In the genomic region with DNA sequence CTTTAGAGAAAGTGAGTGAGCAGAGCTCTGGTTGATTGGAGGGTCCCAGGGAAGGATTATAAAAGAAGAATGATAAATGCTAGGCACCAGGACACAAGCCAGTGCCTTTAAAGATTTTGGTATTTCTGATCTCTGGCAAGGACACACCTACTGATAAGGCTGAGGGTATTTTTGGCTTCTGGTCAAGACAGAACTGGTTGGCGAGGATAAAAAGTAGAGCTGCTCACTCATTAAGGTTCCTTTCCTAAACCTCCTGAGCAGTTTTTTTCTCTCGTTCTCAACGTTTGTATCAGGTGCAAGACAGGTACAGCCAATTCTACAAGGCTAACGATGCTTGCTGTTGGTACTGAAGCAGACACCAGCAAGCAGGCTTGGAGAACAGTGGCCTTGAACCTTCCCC, we compare ENCODE assay signal across 20 mouse cellular contexts. TPM values are rescaled to one million over a fixed set of nuclear protein-coding genes. Genes with fewer than 3 reads are reported as not detected.
A peak's percentile ranks its signal among the peaks of the same experiment; 100 is the strongest.
DNase-seq lines count a peak whose midpoint lies in the region; ATAC-seq and TF ChIP-seq lines count a peak whose summit lies in the region.
"Had no signal": no experiment of that assay in that cellular context is flagged by ENCODE, and none has a peak within 500 bp of the region (broad histone marks: within the 10 kb centered on the region; RNA-seq: fewer than 3 reads in every experiment).

No protein-coding gene starts in this region.

- TF ChIP-seq EP300 in MEL (IDR thresholded peaks at IDR 0.05; ENCODE audit: low read depth in 1 of 2, low read length in 2 of 2) = peak; percentile 78 to 87

- H3K4me1 ChIP-seq in liver, embryonic 11.5 days (replicated peaks; ENCODE audit: control insufficient read depth, insufficient read depth, low read length) = peaks cover 37% of the 10 kb centered on the region
- peaks cover 23 to 49% of the 10 kb centered on the region in 2 experiments for H3K4me1 ChIP-seq in MEL (ENCODE audit: control insufficient read depth in 1 of 2, insufficient read depth in 2 of 2, low read length in 2 of 2)
- H3K4me1 ChIP-seq in liver, embryonic 12.5 days = peaks cover 77% of the 10 kb centered on the region
- H3K4me1 ChIP-seq in liver, embryonic 16.5 days (ENCODE audit: control insufficient read depth, low read depth, low read length) = peaks cover 17% of the 10 kb centered on the region

- no peak for TF ChIP-seq CTCF in MEL (IDR thresholded peaks at IDR 0.05 in 2 of 3, conservative IDR thresholded peaks at IDR 0.05 in 1 of 3; ENCODE audit: control insufficient read depth in 1 of 3, insufficient read depth in 1 of 3, low read depth in 2 of 3, low read length in 3 of 3, poor library complexity in 1 of 3, severe bottlenecking in 1 of 3)

- H3K36me3 ChIP-seq in liver, embryonic 11.5 days (ENCODE audit: control insufficient read depth, insufficient read depth, low read length) = no peaks in the 10 kb centered on the region
- peaks cover 0 to 42% of the 10 kb centered on the region in 2 experiments; a peak in 2 of 4 replicates for H3K36me3 ChIP-seq in MEL (ENCODE audit: control insufficient read depth in 1 of 2, insufficient read depth in 2 of 2, low read length in 2 of 2)
- H3K36me3 ChIP-seq in liver, embryonic 12.5 days = no peaks in the 10 kb centered on the region
- H3K36me3 ChIP-seq in liver, embryonic 16.5 days (ENCODE audit: control insufficient read depth, insufficient read depth) = no peaks in the 10 kb centered on the region
- H3K36me3 ChIP-seq: embryonic facial prominence, embryonic 13.5 days; forebrain, embryonic 12.5 days; heart, embryonic 13.5 days had no signal

- no peak for DNase-seq in liver, embryonic 11.5 days (ENCODE audit: low spot score)
- DNase-seq in liver (no peak), MEL (ENCODE audit: low read depth, low spot score) (peak; percentile 56)
- no peak for DNase-seq in spleen, postnatal 36 days (ENCODE audit: low spot score in 2 of 2)
- no peak for DNase-seq in kidney, postnatal 14 days
- DNase-seq in embryo, embryonic 9.5 days (ENCODE audit: extremely low spot score) = no peak
- DNase-seq: adrenal gland, postnatal 14 days; cerebellum, adult 11-12 months; cerebellum, adult 9-10 months; cerebellum, postnatal 25 days; gastrocnemius, postnatal 10 days; heart, adult 2 months; heart, postnatal 36 days had no signal

- H3K9me3 ChIP-seq in liver, embryonic 11.5 days (ENCODE audit: control insufficient read depth, low read length) = no peaks in the 10 kb centered on the region
- no peaks in the 10 kb centered on the region for H3K9me3 ChIP-seq in MEL (replicated peaks; ENCODE audit: insufficient read depth, low read length)
- H3K9me3 ChIP-seq in liver, embryonic 12.5 days (replicated peaks) = no peaks in the 10 kb centered on the region
- H3K9me3 ChIP-seq in liver, embryonic 16.5 days (replicated peaks; ENCODE audit: control insufficient read depth, low read length) = no peaks in the 10 kb centered on the region
- H3K9me3 ChIP-seq: embryonic facial prominence, embryonic 13.5 days; forebrain, embryonic 12.5 days had no signal

- no peaks in the 10 kb centered on the region for H3K79me2 ChIP-seq in MEL (ENCODE audit: control insufficient read depth, insufficient read depth, low read length, poor library complexity)

- no peak for TF ChIP-seq POLR2A in MEL (IDR thresholded peaks at IDR 0.05; ENCODE audit: control insufficient read depth in 1 of 2, insufficient read depth in 1 of 2, low read depth in 1 of 2, low read length in 2 of 2, poor library complexity in 1 of 2)

- ATAC-seq in liver, embryonic 11.5 days (replicated peaks; ENCODE audit: low FRiP score) = no peak; the same call in 1 of the 2 replicates
- peak; percentile 33; the same call in 1 of the 2 replicates for ATAC-seq in liver, embryonic 12.5 days
- peak; percentile 53; the same call in 1 of the 2 replicates for ATAC-seq in liver, embryonic 16.5 days (ENCODE audit: low read depth)
- ATAC-seq: forebrain, embryonic 16.5 days had no signal

- no peaks in the 10 kb centered on the region for H3K27me3 ChIP-seq in liver, embryonic 11.5 days (replicated peaks; ENCODE audit: control insufficient read depth, insufficient read depth, low read length)
- no peaks in the 10 kb centered on the region for H3K27me3 ChIP-seq in MEL (ENCODE audit: control insufficient read depth in 1 of 2, insufficient read depth in 2 of 2, low read length in 2 of 2)
- peaks cover 9% of the 10 kb centered on the region; the same call in 1 of the 2 replicates for H3K27me3 ChIP-seq in liver, embryonic 12.5 days (replicated peaks)
- no peaks in the 10 kb centered on the region for H3K27me3 ChIP-seq in liver, embryonic 16.5 days (ENCODE audit: control insufficient read depth, insufficient read depth, low read depth, low read length)
- H3K27me3 ChIP-seq: embryonic facial prominence, embryonic 13.5 days; forebrain, embryonic 12.5 days; heart, embryonic 13.5 days had no signal

- 44% methylated on average over 4 of the region's 4 CpGs for WGBS in liver, embryonic 11.5 days
- 33% methylated on average over 4 of the region's 4 CpGs for WGBS in liver, embryonic 12.5 days (ENCODE audit: insufficient replicate concordance)
- WGBS in liver, embryonic 16.5 days (ENCODE audit: insufficient replicate concordance) = 21% methylated on average over 4 of the region's 4 CpGs

- TF ChIP-seq RAD21 in MEL (IDR thresholded peaks at IDR 0.05; ENCODE audit: low read depth, low read length) = no peak

- H3K4me2 ChIP-seq in liver, embryonic 11.5 days = 0 out of 2 replicates have a peak overlapping the region, but pooled peaks have one; percentile 2
- H3K4me2 ChIP-seq in liver, embryonic 12.5 days = peak overlapping the region; percentile 32
- no peak overlapping the region for H3K4me2 ChIP-seq in liver, embryonic 16.5 days (ENCODE audit: low read depth, low read length)
- H3K4me2 ChIP-seq: embryonic facial prominence, embryonic 13.5 days; forebrain, embryonic 12.5 days; heart, embryonic 13.5 days; hindbrain, embryonic 14.5 days had no signal

- H3K4me3 ChIP-seq in liver, embryonic 11.5 days (ENCODE audit: low read depth, low read length) = no peak overlapping the region
- H3K4me3 ChIP-seq in MEL (ENCODE audit: control insufficient read depth in 1 of 2, insufficient read depth in 1 of 2, low read depth in 2 of 2, low read length in 2 of 2) = no peak overlapping the region
- no peak overlapping the region for H3K4me3 ChIP-seq in liver, embryonic 12.5 days
- no peak overlapping the region for H3K4me3 ChIP-seq in liver, embryonic 16.5 days (ENCODE audit: low read depth, low read length)
- H3K4me3 ChIP-seq: embryonic facial prominence, embryonic 13.5 days; forebrain, embryonic 12.5 days; heart, adult 2 months; heart, embryonic 13.5 days had no signal

- H3K27ac ChIP-seq in liver, embryonic 11.5 days (ENCODE audit: low read depth, low read length) = no peak overlapping the region
- H3K27ac ChIP-seq in MEL (ENCODE audit: control insufficient read depth, low read depth, low read length) = peak overlapping the region; percentile 43
- peak overlapping the region; percentile 27; the same call in 1 of the 2 replicates for H3K27ac ChIP-seq in liver, embryonic 12.5 days
- no peak overlapping the region for H3K27ac ChIP-seq in liver, embryonic 16.5 days (ENCODE audit: low read length)
- H3K27ac ChIP-seq: embryonic facial prominence, embryonic 13.5 days; hindbrain, embryonic 14.5 days had no signal

- no peak overlapping the region for H3K9ac ChIP-seq in liver, embryonic 11.5 days (ENCODE audit: low read depth, low read length)
- H3K9ac ChIP-seq in MEL (ENCODE audit: control insufficient read depth, low read depth, low read length, poor library complexity, severe bottlenecking) = no peak overlapping the region
- H3K9ac ChIP-seq in liver, embryonic 12.5 days = peak overlapping the region; percentile 51
- no peak overlapping the region for H3K9ac ChIP-seq in liver, embryonic 16.5 days (ENCODE audit: low read depth, low read length)
- H3K9ac ChIP-seq: embryonic facial prominence, embryonic 13.5 days; forebrain, embryonic 12.5 days; heart, embryonic 13.5 days; hindbrain, embryonic 14.5 days had no signal

TF ChIP-seq in MEL, 35 proteins besides CTCF, POLR2A, EP300 and RAD21:
- no peak for TF ChIP-seq JUND (IDR thresholded peaks at IDR 0.05; ENCODE audit: low read depth, low read length)
- peak; percentile 93 for TF ChIP-seq RCOR1 (IDR thresholded peaks at IDR 0.05; ENCODE audit: low read depth, low read length)
- TF ChIP-seq ETS1 (IDR thresholded peaks at IDR 0.05; ENCODE audit: low read depth, low read length) = peak; percentile 75
- peak; percentile 63 for TF ChIP-seq ZNF384 (IDR thresholded peaks at IDR 0.05; ENCODE audit: low read depth, low read length)
- peak; percentile 88 for TF ChIP-seq GATA1 (IDR thresholded peaks at IDR 0.05; ENCODE audit: low read depth, low read length)
- no peak for TF ChIP-seq USF1 (IDR thresholded peaks at IDR 0.05; ENCODE audit: low read depth, low read length)
- TF ChIP-seq MEF2A (IDR thresholded peaks at IDR 0.05; ENCODE audit: extremely low read depth, insufficient replicate concordance, low read depth, low read length, poor library complexity, severe bottlenecking) = peak; percentile 76; the same call in 1 of the 2 replicates
- peak; percentile 80 for TF ChIP-seq TCF12 (IDR thresholded peaks at IDR 0.05; ENCODE audit: low read depth, low read length)
- TF ChIP-seq SIN3A (IDR thresholded peaks at IDR 0.05; ENCODE audit: low read length) = peak; percentile 44
- peak; percentile 51 for TF ChIP-seq TAL1 (IDR thresholded peaks at IDR 0.05; ENCODE audit: low read length)

RNA-seq across cellular contexts. Expression of gene Podxl, which starts 38.7 kb away (rescaled TPM):
- 27.8 and 29.1 TPM in 2 replicates for polyA plus RNA-seq in liver, embryonic 11.5 days (2014; fragmentation: Nextera tagmentation; extraction: Ambion mirVana)
- total RNA-seq in MEL (2012; rRNA removed) = 14.2 and 19.1 TPM in 2 replicates
- 10 to 100 TPM in 1 of 2 experiments, not detected in 1; 40.8 TPM for polyA plus RNA-seq in MEL (2012; ENCODE audit: insufficient read depth in 1 of 2, insufficient read length in 2 of 2, low read depth in 1 of 2, low replicate concordance in 2 of 2, missing spikeins in 1 of 2)
- 23.0 and 24.5 TPM in 2 replicates for polyA plus RNA-seq in liver, embryonic 12.5 days (2016; fragmentation: Nextera tagmentation; extraction: Ambion mirVana)
- polyA plus RNA-seq in liver, embryonic 16.5 days (2015; fragmentation: Nextera tagmentation; extraction: Ambion mirVana) = 3.5 and 4.3 TPM in 2 replicates

Comparison
In these comparisons a context has a peak if more than half of its experiments do, and no peak if none do; other contexts are left out.
1. H3K27ac ChIP-seq: peak in MEL (single experiment) and liver, embryonic 12.5 days (single experiment); none in liver, embryonic 11.5 days (single experiment) and liver, embryonic 16.5 days (single experiment).